Mouse (Mus musculus): ENCODE results near the gene Rhbdl1.

Rhbdl1 gene

GRCm38 (mm10) chr17:25791320-25791842, 45.7 kb downstream of the Rhbdl1 start:
- no peak for DNase-seq

GRCm38 (mm10) chr17:25786781-25787504, 50.2 kb downstream of the Rhbdl1 start:
- no peak for DNase-seq

GRCm38 (mm10) chr17:25786280-25786679, 50.8 kb downstream of the Rhbdl1 start, which contains the start of gene Ccdc78:
Gene Ccdc78 (plus strand): TSS chr17:25786580.
- no peak for DNase-seq

GRCm38 (mm10) chr17:25785281-25785745, 51.8 kb downstream of the Rhbdl1 start, which contains the start of gene Haghl:
Gene Haghl (minus strand): TSS chr17:25785673.
- peak; percentile 96 for DNase-seq

Measured in liver (tissue).